Mouse (Mus musculus): ENCODE results near the gene Zp3.

Zp3 gene

GRCm38 (mm10) chr5:135962125-135962491 lies 17.8 kb upstream of the Zp3 start:
- no peak for DNase-seq (ENCODE audit: low spot score)

GRCm38 (mm10) chr5:135962492-135963279 lies 17.2 kb upstream of the Zp3 start:
- DNase-seq (ENCODE audit: low spot score): peak; percentile 100

- DNase-seq (ENCODE audit: low spot score): no peak
Observed at GRCm38 (mm10) chr5:135963280-135963627, 16.6 kb upstream of the Zp3 start.

- peak; percentile 76 for DNase-seq (ENCODE audit: low spot score)
Observed at GRCm38 (mm10) chr5:135965501-135965930, 14.4 kb upstream of the Zp3 start.

GRCm38 (mm10) chr5:135966866-135967265 lies 13.0 kb upstream of the Zp3 start:
- DNase-seq (ENCODE audit: low spot score): peak; percentile 43

- peak; percentile 64 for DNase-seq (ENCODE audit: low spot score)
Observed at GRCm38 (mm10) chr5:135968781-135969180, 11.1 kb upstream of the Zp3 start.

- DNase-seq (ENCODE audit: low spot score): no peak
Observed at GRCm38 (mm10) chr5:135970247-135970646, 9.7 kb upstream of the Zp3 start.

GRCm38 (mm10) chr5:135971876-135972275 lies 8.0 kb upstream of the Zp3 start:
- DNase-seq (ENCODE audit: low spot score): no peak

GRCm38 (mm10) chr5:135974365-135974764 lies 5.5 kb upstream of the Zp3 start, which contains the start of gene Ssc4d:
TSS of gene Ssc4d (minus strand) at chr5:135974531.
- no peak for DNase-seq (ENCODE audit: low spot score)

- no peak for DNase-seq (ENCODE audit: low spot score)
Observed at GRCm38 (mm10) chr5:135975893-135976668, 3.8 kb upstream of the Zp3 start.

GRCm38 (mm10) chr5:135979381-135979780 lies 518 bp upstream of the Zp3 start:
- DNase-seq (ENCODE audit: low spot score): no peak

- DNase-seq (ENCODE audit: low spot score): peak; percentile 89
Observed at GRCm38 (mm10) chr5:135982398-135982797, 2.5 kb downstream of the Zp3 start.

- no peak for DNase-seq (ENCODE audit: low spot score)
Observed at GRCm38 (mm10) chr5:135984546-135985044, 4.7 kb downstream of the Zp3 start.

- peak; percentile 75 for DNase-seq (ENCODE audit: low spot score)
Observed at GRCm38 (mm10) chr5:135987248-135987647, 7.3 kb downstream of the Zp3 start.

GRCm38 (mm10) chr5:135990601-135991000 lies 10.7 kb downstream of the Zp3 start:
- DNase-seq (ENCODE audit: low spot score): no peak

GRCm38 (mm10) chr5:135993381-135993965 lies 13.6 kb downstream of the Zp3 start:
- DNase-seq (ENCODE audit: low spot score): peak; percentile 51

GRCm38 (mm10) chr5:135994335-135994724 lies 14.4 kb downstream of the Zp3 start:
- no peak for DNase-seq (ENCODE audit: low spot score)

- DNase-seq (ENCODE audit: low spot score): peak; percentile 98
Observed at GRCm38 (mm10) chr5:135994725-135995687, 15.1 kb downstream of the Zp3 start, which contains the start of gene Dtx2. TSS of gene Dtx2 (plus strand) at chr5:135994800.

- DNase-seq (ENCODE audit: low spot score): peak; percentile 78
Observed at GRCm38 (mm10) chr5:135996162-135996561, 16.3 kb downstream of the Zp3 start.

GRCm38 (mm10) chr5:136001222-136001621 lies 21.3 kb downstream of the Zp3 start:
- no peak for DNase-seq (ENCODE audit: low spot score)

GRCm38 (mm10) chr5:136002325-136002724 lies 22.4 kb downstream of the Zp3 start:
- no peak for DNase-seq (ENCODE audit: low spot score)

All from MN1 (cell line).